In the genomic region with DNA sequence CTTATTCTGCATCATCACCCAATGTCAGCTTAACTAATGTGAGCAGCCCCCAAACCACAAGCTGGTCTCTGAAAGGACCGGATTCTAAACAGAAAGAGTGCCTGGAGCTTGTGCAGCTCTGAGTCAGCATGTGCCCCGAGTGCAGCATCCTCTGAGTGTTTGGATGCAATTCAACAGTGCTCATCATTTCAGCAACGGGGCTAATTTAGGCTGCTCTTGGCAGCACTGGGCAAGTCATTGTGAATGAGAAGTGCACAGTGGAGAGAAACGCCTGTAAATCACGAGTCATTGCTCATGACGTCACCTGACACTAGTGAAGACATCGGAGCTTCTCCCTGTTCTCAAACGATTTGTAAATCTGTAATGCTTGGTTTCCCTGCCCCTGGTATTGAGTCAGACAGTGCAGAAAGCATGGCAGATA, we compare ENCODE assay signal across 11 mouse cellular contexts. TPM values are rescaled to one million over a fixed set of nuclear protein-coding genes. Genes with fewer than 3 reads are reported as not detected.
DNase-seq lines count a peak whose midpoint lies in the region; ATAC-seq lines count a peak whose summit lies in the region.
"Had no signal": no experiment of that assay in that cellular context is flagged by ENCODE, and none has a peak within 500 bp of the region (broad histone marks: within the 10 kb centered on the region; RNA-seq: fewer than 3 reads in every experiment).

No protein-coding gene starts in this region.

- 86% methylated on average over 8 of the region's 8 CpGs for WGBS in midbrain, embryonic 15.5 days

- H3K27ac ChIP-seq in midbrain, embryonic 15.5 days = no peak overlapping the region
- H3K27ac ChIP-seq: limb, embryonic 15.5 days had no signal

- intact Hi-C loops in left cerebral cortex, postnatal 4 days (cut with DNase I) = no loop called here

- peak; percentile 23 for ATAC-seq in inflammation-experienced regulatory T-cells, adult 6 months
- no peak for ATAC-seq in midbrain, embryonic 15.5 days (replicated peaks)

- peak; percentile 48 for DNase-seq in left cerebral cortex, adult 11 months (ENCODE audit: low spot score)
- DNase-seq in left cerebral cortex, postnatal 4 days = no peak
- DNase-seq in cerebellum, adult 9-10 months = peak; percentile 65
- peak; percentile 77 for DNase-seq in skeletal muscle tissue, adult 2 months (ENCODE audit: low read depth, low spot score)
- DNase-seq in lung, adult 18-20 months = no peak
- DNase-seq in lung, postnatal 4 days = no peak

- H3K4me3 ChIP-seq in midbrain, embryonic 15.5 days = no peak overlapping the region
- H3K4me3 ChIP-seq: erythroblast, embryonic 14.5 days; limb, embryonic 15.5 days had no signal

- H3K4me2 ChIP-seq in midbrain, embryonic 15.5 days = no peak overlapping the region
- H3K4me2 ChIP-seq: limb, embryonic 15.5 days had no signal

- no peaks in the 10 kb centered on the region for H3K27me3 ChIP-seq in midbrain, embryonic 15.5 days (replicated peaks)
- H3K27me3 ChIP-seq: limb, embryonic 15.5 days had no signal

- H3K9me3 ChIP-seq in midbrain, embryonic 15.5 days = no peaks in the 10 kb centered on the region
- H3K9me3 ChIP-seq: limb, embryonic 15.5 days had no signal

- H3K9ac ChIP-seq in midbrain, embryonic 15.5 days = no peak overlapping the region
- H3K9ac ChIP-seq: limb, embryonic 15.5 days had no signal

- H3K36me3 ChIP-seq in midbrain, embryonic 15.5 days (replicated peaks) = peaks cover 65% of the 10 kb centered on the region

- no peaks in the 10 kb centered on the region for H3K4me1 ChIP-seq in midbrain, embryonic 15.5 days
- H3K4me1 ChIP-seq: limb, embryonic 15.5 days had no signal

RNA-seq across cellular contexts. Expression of gene Fam78a, which starts 46.0 kb away (rescaled TPM):
- total RNA-seq in left cerebral cortex, postnatal 4 days (2021) = under 1 TPM; 0.70 to 0.92 TPM
- 10 to 100 TPM; 21.3 to 26.7 (median 22.5) TPM for polyA plus RNA-seq in inflammation-experienced regulatory T-cells, adult 6 months (2017; shearing (Covaris generic))
- polyA plus RNA-seq in midbrain, embryonic 15.5 days (2015; fragmentation: Nextera tagmentation; extraction: Ambion mirVana) = 0.65 and 0.80 TPM in 2 replicates

RNA-seq across cellular contexts. Expression of gene Plpp7, which starts 56.7 kb away (rescaled TPM):
- total RNA-seq in left cerebral cortex, postnatal 4 days (2021) = 10 to 100 TPM; 18.1 to 18.3 TPM
- polyA plus RNA-seq in inflammation-experienced regulatory T-cells, adult 6 months (2017; shearing (Covaris generic)) = not detected
- polyA plus RNA-seq in midbrain, embryonic 15.5 days (2015; fragmentation: Nextera tagmentation; extraction: Ambion mirVana) = 25.7 and 26.7 TPM in 2 replicates
- total RNA-seq: neutrophil, adult 5-6 weeks had no signal

Comparison
In these comparisons a context has a peak if more than half of its experiments do, and no peak if none do; other contexts are left out.
1. DNase-seq: peak in left cerebral cortex, adult 11 months (single experiment), cerebellum, adult 9-10 months (single experiment) and skeletal muscle tissue, adult 2 months (single experiment); none in left cerebral cortex, postnatal 4 days (single experiment), lung, adult 18-20 months (0 of 2) and lung, postnatal 4 days (0 of 2).
2. RNA of gene Fam78a, which starts 46.0 kb away (polyA plus RNA-seq): 21.3 to 26.7 TPM in inflammation-experienced regulatory T-cells, adult 6 months; 0.65 to 0.80 TPM in midbrain, embryonic 15.5 days; every median in the first group is over 10 times any median in the second.
3. RNA of gene Plpp7, which starts 56.7 kb away (polyA plus RNA-seq): 25.7 to 26.7 TPM in midbrain, embryonic 15.5 days; not detected in inflammation-experienced regulatory T-cells, adult 6 months; every median in the first group is over 10 times any median in the second.